ENCODE assay signal across 8 mouse cellular contexts in the genomic region with DNA sequence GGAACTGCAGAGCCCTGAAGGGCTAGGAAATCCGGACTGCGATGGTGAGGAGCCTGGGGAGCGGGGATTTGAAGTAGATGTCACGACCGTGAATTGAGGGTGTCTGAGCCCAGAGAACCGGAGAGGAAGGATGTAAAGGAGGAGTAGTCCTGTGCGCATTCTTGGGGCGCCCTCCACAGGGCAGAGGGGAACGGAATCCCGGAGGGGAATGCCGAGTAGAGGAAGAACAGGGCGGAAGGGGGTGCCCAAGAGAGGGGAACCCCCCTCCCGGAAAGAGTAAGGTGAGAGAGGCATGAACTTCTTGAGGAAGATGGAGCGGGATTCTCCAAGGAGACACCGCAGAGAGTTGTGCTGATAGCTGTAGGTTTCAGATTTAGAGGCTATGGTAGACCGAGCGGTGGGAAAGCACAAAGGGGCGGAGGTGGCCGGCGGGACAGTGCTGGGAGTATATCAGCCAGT. TPM values are rescaled to one million over a fixed set of nuclear protein-coding genes. Genes with fewer than 3 reads are reported as not detected.
DNase-seq lines count a peak whose midpoint lies in the region; ATAC-seq lines count a peak whose summit lies in the region.

No protein-coding gene starts in this region.

- ATAC-seq in common myeloid progenitor, adult 5-6 weeks (replicated peaks; ENCODE audit: low read depth, poor library complexity, severe bottlenecking): peak; percentile 71
- ATAC-seq in intestine, embryonic 16.5 days: peak; percentile 87
- ATAC-seq in megakaryocyte-erythroid progenitor cell, adult 5-6 weeks (replicated peaks; ENCODE audit: low FRiP score, low TSS enrichment, poor library complexity, severe bottlenecking): peak; percentile 70

- peak; percentile 39 for DNase-seq in adipocyte (ENCODE audit: low spot score)
- peak; percentile 17 to 21 for DNase-seq in gastrocnemius, postnatal 36 days
- DNase-seq in left cerebral cortex, postnatal 25 days (ENCODE audit: low spot score in 2 of 2): peak; percentile 77 to 87
- peak; percentile 71 for DNase-seq in right cerebral cortex, postnatal 14 days
- peak; percentile 53 to 62 for DNase-seq in urinary bladder, postnatal 4 days (ENCODE audit: low spot score in 2 of 2)

- no peaks in the 10 kb centered on the region for H3K27me3 ChIP-seq in intestine, embryonic 16.5 days (replicated peaks; ENCODE audit: control insufficient read depth, insufficient read depth, low read length)

- H3K4me1 ChIP-seq in intestine, embryonic 16.5 days (ENCODE audit: control insufficient read depth, insufficient read depth, low read length): peaks cover 8% of the 10 kb centered on the region; the same call in 1 of the 2 replicates

- H3K9ac ChIP-seq in intestine, embryonic 16.5 days (ENCODE audit: low read depth, low read length): peak overlapping the region; percentile 79

- H3K4me2 ChIP-seq in intestine, embryonic 16.5 days (ENCODE audit: low read depth, low read length): peak overlapping the region; percentile 88

- H3K36me3 ChIP-seq in intestine, embryonic 16.5 days (ENCODE audit: control insufficient read depth, insufficient read depth, low read length): no peaks in the 10 kb centered on the region

- intact Hi-C loops in gastrocnemius, postnatal 36 days (cut with DNase I): loop anchor here (5.0 kb wide), 1 partner anchor 69 kb away; the partner anchor contains the start of gene Mcm3
- intact Hi-C loops in left cerebral cortex, postnatal 25 days (cut with DNase I): loop anchor here (5.0 kb wide), 4 partner anchors 44 to 189 kb away; partner anchors contain the start of gene Mcm3

- under 1% methylated on average over 20 of the region's 20 CpGs for WGBS in intestine, embryonic 16.5 days

- peak overlapping the region; percentile 76 for H3K27ac ChIP-seq in intestine, embryonic 16.5 days (ENCODE audit: low read length)

- H3K9me3 ChIP-seq in intestine, embryonic 16.5 days (ENCODE audit: control insufficient read depth, low read length): no peaks in the 10 kb centered on the region

- H3K4me3 ChIP-seq in intestine, embryonic 16.5 days (ENCODE audit: low read length): peak overlapping the region; percentile 75

RNA-seq across cellular contexts. Expression of gene Paqr8, which starts 0.6 kb away (rescaled TPM):
- 3.2 and 4.6 TPM in 2 replicates for total RNA-seq in common myeloid progenitor, adult 5-6 weeks (2017)
- total RNA-seq in gastrocnemius, postnatal 36 days (2021): under 1 TPM; 0.71 to 0.72 TPM
- 6.1 and 6.2 TPM in 2 replicates for polyA plus RNA-seq in intestine, embryonic 16.5 days (2015; fragmentation: Nextera tagmentation; extraction: Ambion mirVana)
- total RNA-seq in left cerebral cortex, postnatal 25 days (2021): 100 to 1,000 TPM; 116 to 117 TPM
- 0.37 and 2.0 TPM in 2 replicates for total RNA-seq in megakaryocyte-erythroid progenitor cell, adult 5-6 weeks (2014; fragmentation: Nextera tagmentation)
- 1.6 and 2.9 TPM in 2 replicates for total RNA-seq in megakaryocyte-erythroid progenitor cell, adult 5-6 weeks (2017)

Comparison
In these comparisons a context has a peak if more than half of its experiments do, and no peak if none do; other contexts are left out.
1. Peak in every context shown above with its lines: DNase-seq, ATAC-seq, H3K4me3 ChIP-seq and H3K27ac ChIP-seq.
2. DNase-seq: peak in every context shown above with its lines; median percentile 82 in left cerebral cortex, postnatal 25 days; 71 in right cerebral cortex, postnatal 14 days; 58 in urinary bladder, postnatal 4 days; 39 in adipocyte; 19 in gastrocnemius, postnatal 36 days.
3. RNA of gene Paqr8, which starts 0.6 kb away (total RNA-seq): 116 to 117 TPM in left cerebral cortex, postnatal 25 days; 3.2 to 4.6 TPM in common myeloid progenitor, adult 5-6 weeks, 0.37 to 2.9 TPM in megakaryocyte-erythroid progenitor cell, adult 5-6 weeks and 0.71 to 0.72 TPM in gastrocnemius, postnatal 36 days; every median in the first group is over 10 times any median in the second.